Mouse (Mus musculus) midbrain, postnatal 0 days (tissue): ENCODE measurements at regions not wholly inside any gene's neighbourhood (a gene's known extent, or its start where the extent isn't known, plus 50 kb on each side); places are given as distances from the start of the nearest gene placed in this dataset.

ENCODE experiments used
- ATAC-seq: fragments of 200-750 bp; cut with Nextera tagmentation; 2 replicates; pipeline ENCODE4 v1.8.0; 2017; ENCODE audit warnings: moderate number of reproducible peaks, mild to moderate bottlenecking, moderate TSS enrichment, moderate library complexity; ENCODE audit not compliant: low FRiP score
- DNase-seq: peaks from one replicate; pipeline ENCODE4 v3.0.0-alpha.2; 2015; ENCODE audit warnings: low spot score
- H3K27ac ChIP-seq: fragments of 300-500 bp; sonication (generic); 2 replicates; pipeline ENCODE4 v1.5.1; 2014; ENCODE audit warnings: low read depth, mild to moderate bottlenecking, low read length, mixed read lengths
- H3K27me3 ChIP-seq: fragments of 300-500 bp; sonication (generic); 2 replicates; pipeline ENCODE4 v1.6.1; 2014; ENCODE audit warnings: low read length, control low read depth, mixed read lengths; ENCODE audit not compliant: insufficient read depth
- H3K36me3 ChIP-seq: fragments of 300-500 bp; sonication (generic); 2 replicates; pipeline ENCODE4 v1.6.1; 2014; ENCODE audit warnings: low read length, control low read depth, mixed read lengths; ENCODE audit not compliant: insufficient read depth
- H3K4me1 ChIP-seq: fragments of 300-500 bp; sonication (generic); 2 replicates; pipeline ENCODE4 v1.6.1; 2014; ENCODE audit warnings: mild to moderate bottlenecking, control low read depth, antibody characterized with exemption, low read length, mixed read lengths; ENCODE audit not compliant: insufficient read depth
- H3K4me2 ChIP-seq: fragments of 300-500 bp; sonication (generic); 2 replicates; pipeline ENCODE4 v1.6.1; 2014; ENCODE audit warnings: low read depth, mild to moderate bottlenecking, low read length, mixed read lengths; ENCODE audit not compliant: poor library complexity, severe bottlenecking
- H3K4me3 ChIP-seq: fragments of 300-500 bp; sonication (generic); 2 replicates; pipeline ENCODE4 v1.5.1; 2014; ENCODE audit warnings: low read depth, mild to moderate bottlenecking, low read length, moderate library complexity
- H3K9ac ChIP-seq: fragments of 300-500 bp; sonication (generic); replicated peaks from 2 replicates; pipeline ENCODE4 v1.6.1; 2014; ENCODE audit warnings: mild to moderate bottlenecking, low read length, moderate library complexity, mixed read lengths; ENCODE audit not compliant: poor library complexity, severe bottlenecking
- H3K9me3 ChIP-seq: fragments of 300-500 bp; sonication (generic); 2 replicates; pipeline ENCODE4 v1.6.1; 2016; ENCODE audit warnings: low read length, control low read depth
- CTCF ChIP-seq: IDR thresholded peaks from 2 replicates; pipeline ENCODE4 v1.5.1; 2016; ENCODE audit warnings: antibody characterized with exemption, mild to moderate bottlenecking
- WGBS: fragments of 180-500 bp; shearing (Covaris S2); extraction: QIAGEN DNeasy Blood & Tissue Kit; methylation state at CpG from one replicate; pipeline ENCODE4 v1.1.7; 2014; 5-methylcytosine and 5-hydroxymethylcytosine counted together

DNA sequence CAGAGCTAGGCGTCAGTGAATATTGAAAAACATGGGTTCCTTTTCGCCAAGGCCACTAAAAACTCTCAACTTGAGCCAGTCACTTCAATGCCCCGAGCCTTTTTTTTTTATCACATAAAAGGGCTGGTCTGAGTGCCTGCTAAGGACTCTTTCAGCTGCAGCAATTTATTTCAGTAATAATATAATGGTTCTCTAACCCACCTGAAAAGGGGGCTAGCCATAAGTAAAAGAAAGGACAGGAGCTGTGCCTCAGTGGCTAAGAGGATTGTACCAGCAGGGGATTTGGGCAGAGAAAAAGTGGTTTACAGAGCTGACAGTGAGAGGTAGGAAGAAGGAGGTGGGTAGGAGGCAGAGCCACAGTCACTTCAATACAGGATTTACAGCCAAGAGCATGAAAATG lies 409.0 kb downstream of the Rapgef2 start:
- Histone ChIP-seq H3K9ac (no peak overlapping the region), H3K4me2 (no peak overlapping the region), H3K36me3 (no peaks in the 10 kb centered on the region), H3K27ac (no peak overlapping the region), H3K4me1 (no peaks in the 10 kb centered on the region), H3K9me3 (no peaks in the 10 kb centered on the region), H3K27me3 (no peaks in the 10 kb centered on the region), H3K4me3 (no peak overlapping the region)
- TF ChIP-seq CTCF = no peak
- DNase-seq = no peak
- no peak for ATAC-seq
- 30% methylated on average over 3 of the region's 3 CpGs for WGBS

DNA sequence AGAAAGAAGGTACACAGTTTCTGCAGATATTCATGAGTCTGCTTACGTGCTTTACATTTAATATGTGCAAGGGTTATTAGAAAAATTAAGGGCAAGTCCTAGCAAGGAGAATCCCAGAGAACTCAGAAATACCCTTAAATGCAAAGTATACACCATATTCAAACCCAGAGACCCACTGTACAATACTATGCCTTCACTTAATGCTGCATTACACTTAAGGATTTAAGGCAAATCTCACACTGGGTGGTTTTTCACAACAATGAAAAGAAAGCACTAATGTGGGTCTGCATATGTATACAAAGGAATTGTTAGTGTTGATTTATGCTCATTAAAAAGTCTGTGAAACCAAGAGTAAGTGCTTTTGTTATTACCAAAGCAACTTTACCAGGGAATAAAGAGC lies 419.4 kb downstream of the Rapgef2 start:
- ATAC-seq = no peak
- no peak overlapping the region for H3K9ac ChIP-seq
- TF ChIP-seq CTCF = no peak

GRCm38 (mm10) chr3:78866083-78866726 lies 420.1 kb downstream of the Rapgef2 start:
- no peak for TF ChIP-seq CTCF
- DNase-seq (no peak), ATAC-seq (no peak)
- H3K27ac ChIP-seq = no peak overlapping the region
- H3K36me3 ChIP-seq = no peaks in the 10 kb centered on the region
- no peak overlapping the region for H3K4me2 ChIP-seq
- no peak overlapping the region for H3K9ac ChIP-seq
- no peak overlapping the region for H3K4me3 ChIP-seq
- WGBS = 55% methylated on average over 9 of the region's 9 CpGs
- no peaks in the 10 kb centered on the region for H3K9me3 ChIP-seq
- H3K27me3 ChIP-seq = no peaks in the 10 kb centered on the region
- H3K4me1 ChIP-seq = no peaks in the 10 kb centered on the region

More for the DNA sequence above, 419.4 kb downstream of the Rapgef2 start:
- Histone ChIP-seq H3K4me1 (no peaks in the 10 kb centered on the region), H3K36me3 (no peaks in the 10 kb centered on the region), H3K27ac (no peak overlapping the region), H3K4me3 (no peak overlapping the region), H3K9me3 (no peaks in the 10 kb centered on the region), H3K4me2 (no peak overlapping the region), H3K27me3 (no peaks in the 10 kb centered on the region)
- DNase-seq = no peak
- WGBS = 48% methylated on average over 1 of the region's 1 CpGs

GRCm38 (mm10) chr3:78863005-78863404 lies 423.3 kb downstream of the Rapgef2 start:
- no peak for ATAC-seq
- Histone ChIP-seq H3K27me3 (no peaks in the 10 kb centered on the region), H3K9ac (no peak overlapping the region), H3K27ac (no peak overlapping the region), H3K4me3 (no peak overlapping the region), H3K4me1 (no peaks in the 10 kb centered on the region), H3K9me3 (no peaks in the 10 kb centered on the region), H3K36me3 (no peaks in the 10 kb centered on the region), H3K4me2 (no peak overlapping the region)
- no peak for TF ChIP-seq CTCF
- WGBS = 86% methylated on average over 2 of the region's 2 CpGs
- no peak for DNase-seq

- 24% methylated on average over 7 of the region's 8 CpGs for WGBS
- Histone ChIP-seq H3K9me3 (no peaks in the 10 kb centered on the region), H3K27ac (no peak overlapping the region), H3K4me2 (no peak overlapping the region), H3K4me3 (no peak overlapping the region), H3K4me1 (no peaks in the 10 kb centered on the region), H3K36me3 (no peaks in the 10 kb centered on the region), H3K27me3 (no peaks in the 10 kb centered on the region), H3K9ac (no peak overlapping the region)
- no peak for ATAC-seq
- no peak for TF ChIP-seq CTCF
- DNase-seq = no peak
Observed at GRCm38 (mm10) chr3:78846617-78847318, 439.5 kb downstream of the Rapgef2 start.

- Histone ChIP-seq H3K4me1 (no peaks in the 10 kb centered on the region), H3K27me3 (no peaks in the 10 kb centered on the region), H3K9ac (no peak overlapping the region), H3K27ac (no peak overlapping the region), H3K4me2 (no peak overlapping the region), H3K36me3 (no peaks in the 10 kb centered on the region), H3K4me3 (no peak overlapping the region), H3K9me3 (no peaks in the 10 kb centered on the region)
- 42% methylated on average over 4 of the region's 4 CpGs for WGBS
- no peak for ATAC-seq
- no peak for DNase-seq
- no peak for TF ChIP-seq CTCF
Observed at GRCm38 (mm10) chr3:78841173-78841572, 445.1 kb downstream of the Rapgef2 start.
